Mouse (Mus musculus) brain, embryonic 18.5 days (tissue): ENCODE measurements at regions not wholly inside any gene's neighbourhood (a gene's known extent, or its start where the extent isn't known, plus 50 kb on each side); places are given as distances from the start of the nearest gene placed in this dataset.

Experiments
- DNase-seq: peaks from one replicate; pipeline ENCODE4 v3.0.0-alpha.2; 2012; ENCODE audit warnings: low read depth, low spot score

DNA sequence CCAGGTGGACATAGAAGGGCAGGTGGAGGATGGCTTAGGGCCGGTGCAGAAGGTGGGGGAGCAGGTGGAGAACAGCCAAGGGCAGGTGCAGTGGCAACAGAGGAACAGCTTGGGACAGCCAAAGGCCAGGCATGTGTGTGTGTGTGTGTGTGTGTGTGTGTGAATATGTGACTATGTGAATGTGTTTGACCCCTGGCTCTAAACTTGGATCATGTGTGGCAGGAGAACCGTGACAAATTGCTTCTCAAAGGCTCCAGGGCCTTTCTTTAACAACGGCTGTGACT is 236.7 kb upstream of the Wscd1 start:
- DNase-seq: no peak

DNA sequence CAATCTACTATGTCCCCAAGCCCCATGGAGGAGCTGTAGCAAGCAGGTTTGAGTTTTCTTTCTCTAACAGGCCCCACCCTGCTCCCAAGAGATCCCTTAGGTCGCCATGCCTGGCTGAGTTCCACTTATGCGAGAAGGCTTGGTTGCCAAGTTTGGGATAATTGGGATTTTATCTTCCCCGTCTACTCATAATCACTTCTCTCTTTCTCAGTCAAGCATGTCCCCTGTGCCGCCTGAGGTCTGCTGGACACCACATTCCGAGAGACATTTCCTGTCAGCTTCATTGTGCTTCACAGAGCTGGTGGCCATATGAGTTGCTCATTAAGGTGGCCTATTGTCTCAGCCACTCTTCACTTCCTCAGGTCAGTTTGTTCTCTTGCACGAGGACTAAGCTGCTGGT is 234.5 kb upstream of the Wscd1 start:
- DNase-seq: no peak

DNA sequence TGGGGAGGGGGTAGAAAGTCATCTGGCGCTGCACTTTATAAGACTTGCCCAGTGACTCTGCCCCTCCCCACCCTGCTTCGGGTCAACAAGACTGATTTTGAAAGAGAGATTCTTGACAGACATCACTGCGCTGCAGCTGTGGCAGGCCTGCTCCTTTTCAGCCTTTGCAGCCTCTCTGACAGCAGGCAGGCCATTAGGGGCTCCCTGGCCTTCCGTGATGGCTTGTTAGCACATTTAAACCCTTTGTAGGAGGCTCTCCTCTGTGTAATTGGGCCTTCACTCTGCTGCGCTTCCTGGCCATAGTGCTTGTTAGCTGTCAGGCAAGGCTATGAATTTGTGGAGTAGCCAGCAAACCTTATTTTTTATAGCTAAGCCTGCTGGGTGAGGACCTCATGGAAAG is 232.3 kb upstream of the Wscd1 start:
- no peak for DNase-seq

DNA sequence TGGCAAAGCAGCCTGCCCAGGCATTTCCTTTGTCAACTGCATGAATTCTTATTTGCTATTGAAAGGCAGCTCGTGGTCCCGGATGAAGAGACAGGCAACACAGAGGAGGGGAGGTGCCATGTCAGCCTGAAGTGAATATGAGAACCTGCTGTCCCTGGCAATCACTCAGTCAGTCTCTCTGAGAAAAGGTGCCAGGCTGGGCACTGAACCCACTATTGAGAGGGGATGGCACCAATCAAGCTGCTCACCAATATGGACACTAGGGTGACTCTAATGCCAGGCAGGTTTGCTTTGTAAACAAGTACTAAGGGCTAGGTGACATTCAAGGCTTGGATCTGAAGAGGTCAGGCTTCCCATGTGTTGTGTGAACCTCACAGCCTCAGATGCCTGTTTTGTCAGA is 222.0 kb upstream of the Wscd1 start:
- no peak for DNase-seq

DNA sequence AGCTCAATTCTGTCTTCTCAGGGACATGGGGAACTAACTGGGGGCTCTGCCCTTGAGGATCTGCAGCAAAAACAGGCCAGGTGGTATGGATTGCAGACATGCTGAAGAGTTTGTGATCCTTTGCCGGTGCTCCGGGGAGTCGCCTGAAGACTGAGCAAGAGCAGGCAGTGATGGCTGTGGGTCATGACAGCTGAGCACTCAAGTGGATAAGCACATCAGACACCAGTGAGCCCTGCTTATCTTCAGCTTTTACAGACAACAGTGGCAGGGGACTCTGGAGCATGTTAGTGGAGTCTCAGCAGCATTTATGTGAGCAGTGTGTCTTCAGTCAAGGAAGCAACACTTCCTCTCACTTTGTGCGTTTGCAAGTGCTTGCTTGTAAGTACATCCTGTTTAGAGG is 221.1 kb upstream of the Wscd1 start:
- DNase-seq: no peak

DNA sequence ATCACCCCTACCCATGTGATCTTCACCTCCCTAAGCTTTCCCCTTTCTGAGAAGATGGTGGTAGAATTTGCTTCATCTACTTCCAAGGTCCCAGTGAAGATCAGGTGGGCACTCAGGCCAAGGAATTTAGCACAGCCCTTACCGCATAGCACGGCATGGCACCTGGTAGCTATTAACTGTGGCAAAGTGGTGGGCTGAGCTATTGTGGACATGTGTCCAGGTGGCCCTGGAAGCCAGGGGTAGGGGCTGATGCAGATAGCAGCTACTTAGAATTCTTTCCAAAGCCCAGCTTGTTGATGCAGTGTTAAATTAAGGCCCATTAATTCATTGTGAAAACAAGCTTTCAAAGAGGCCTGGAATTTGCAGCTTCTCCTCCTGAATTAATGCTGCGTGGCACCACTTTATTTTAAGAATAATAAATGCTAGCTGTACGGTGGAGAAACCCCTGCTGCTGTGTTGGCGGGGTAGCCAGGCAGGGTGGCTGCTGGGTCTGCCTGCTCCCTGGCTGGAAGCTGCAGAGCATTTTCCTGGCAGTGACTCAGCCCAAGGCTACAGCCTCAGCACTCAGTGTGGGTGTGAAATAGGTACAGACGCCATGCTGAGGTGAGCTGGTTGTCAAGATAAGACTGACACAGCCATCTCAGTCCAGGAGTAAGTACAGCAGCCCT is 208.4 kb upstream of the Wscd1 start:
- DNase-seq: no peak

DNA sequence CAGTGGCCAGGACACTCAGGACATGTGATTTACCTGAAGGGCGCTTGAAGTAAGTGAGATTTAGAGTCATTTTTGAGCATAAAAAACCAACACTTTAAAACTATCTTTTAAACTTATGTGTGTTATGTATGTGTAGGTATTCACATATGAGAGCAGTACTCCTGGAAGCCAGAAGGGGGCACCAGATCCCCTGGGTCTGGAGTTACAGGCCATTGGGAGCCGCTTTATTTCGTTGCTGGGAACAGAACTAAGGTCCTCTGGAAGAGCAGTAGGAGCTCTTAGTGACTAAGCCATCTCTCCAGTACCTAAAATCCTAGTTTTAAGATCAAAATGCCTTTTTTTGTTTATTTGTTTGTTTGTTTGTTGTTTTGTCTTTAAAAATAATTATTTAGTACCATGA is 192.3 kb upstream of the Wscd1 start:
- DNase-seq: no peak

DNA sequence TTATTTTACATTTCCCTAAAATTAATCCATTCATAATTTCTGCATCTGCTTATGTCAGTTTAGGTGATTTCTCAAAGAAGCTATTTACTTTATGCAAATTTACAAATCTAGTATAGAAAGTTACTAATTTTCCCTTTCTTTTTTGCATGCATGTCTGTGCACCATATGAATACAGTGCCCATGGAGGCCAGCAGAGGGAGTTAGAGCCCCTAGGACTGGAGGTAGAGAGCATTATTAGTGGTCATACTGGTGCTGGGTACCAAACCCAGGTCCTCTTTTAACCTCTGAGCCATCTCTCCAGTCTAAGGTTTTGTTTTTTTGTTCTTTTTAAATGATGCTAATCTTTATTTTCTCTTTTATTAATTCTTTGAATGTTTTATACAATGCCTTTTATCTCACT is 184.9 kb upstream of the Wscd1 start:
- no peak for DNase-seq

DNA sequence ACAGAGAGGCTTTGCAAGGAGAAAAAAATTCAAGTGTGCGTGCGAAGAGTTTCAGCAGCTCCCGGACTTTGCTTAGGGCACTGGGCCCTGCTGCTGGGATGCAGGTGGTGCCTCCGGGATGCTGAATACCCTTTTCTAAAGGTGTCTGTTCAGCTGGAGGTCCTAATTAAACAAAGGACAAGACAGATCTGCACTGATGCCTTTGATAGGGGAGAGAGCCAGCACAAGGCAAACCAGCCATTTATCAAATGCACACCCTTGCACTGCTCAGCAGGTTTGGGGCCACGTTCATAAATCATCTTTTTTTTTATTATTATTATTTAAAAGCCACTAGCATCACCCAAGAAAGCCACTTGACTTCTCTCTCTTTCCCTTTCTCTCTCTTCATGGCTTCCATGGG is 172.9 kb upstream of the Wscd1 start:
- no peak for DNase-seq

DNA sequence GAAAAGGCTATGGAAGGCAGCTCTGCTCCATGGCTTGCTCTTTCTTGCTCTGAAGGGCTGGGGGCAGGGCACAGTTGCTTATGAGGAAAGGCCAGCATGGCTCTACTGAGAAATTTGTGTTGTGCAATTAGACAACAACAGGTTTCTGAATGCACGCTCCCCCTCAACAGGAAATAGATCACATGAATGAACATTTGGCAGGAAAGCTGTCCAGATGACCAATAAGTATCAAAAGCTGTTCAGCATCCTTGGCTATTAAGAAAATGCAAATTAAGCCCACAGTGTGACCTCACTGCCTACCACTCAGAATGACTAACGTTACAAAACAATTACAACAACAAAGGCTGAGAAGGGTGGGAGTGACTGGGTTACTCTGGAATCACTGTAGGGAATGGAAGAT is 167.9 kb upstream of the Wscd1 start:
- DNase-seq: no peak

DNA sequence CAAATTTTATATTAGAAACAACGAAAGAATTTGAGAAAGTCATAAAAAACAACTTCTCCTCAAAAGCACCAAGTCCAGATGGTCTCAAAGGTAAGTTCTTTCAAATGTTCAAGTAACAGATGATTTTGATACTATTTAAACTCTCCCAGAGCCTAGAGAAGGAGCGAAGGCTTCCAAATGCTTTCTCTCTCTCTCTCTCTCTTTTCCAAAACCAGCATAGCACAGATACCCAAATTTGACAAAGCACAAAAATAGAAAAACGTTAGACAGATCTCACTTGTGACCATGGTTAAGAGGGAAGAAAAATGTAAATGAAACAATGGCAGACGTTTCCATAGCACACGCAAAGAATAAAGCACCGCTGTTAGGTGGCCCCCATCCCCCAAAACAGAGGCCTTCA is 158.7 kb upstream of the Wscd1 start:
- DNase-seq: no peak

DNA sequence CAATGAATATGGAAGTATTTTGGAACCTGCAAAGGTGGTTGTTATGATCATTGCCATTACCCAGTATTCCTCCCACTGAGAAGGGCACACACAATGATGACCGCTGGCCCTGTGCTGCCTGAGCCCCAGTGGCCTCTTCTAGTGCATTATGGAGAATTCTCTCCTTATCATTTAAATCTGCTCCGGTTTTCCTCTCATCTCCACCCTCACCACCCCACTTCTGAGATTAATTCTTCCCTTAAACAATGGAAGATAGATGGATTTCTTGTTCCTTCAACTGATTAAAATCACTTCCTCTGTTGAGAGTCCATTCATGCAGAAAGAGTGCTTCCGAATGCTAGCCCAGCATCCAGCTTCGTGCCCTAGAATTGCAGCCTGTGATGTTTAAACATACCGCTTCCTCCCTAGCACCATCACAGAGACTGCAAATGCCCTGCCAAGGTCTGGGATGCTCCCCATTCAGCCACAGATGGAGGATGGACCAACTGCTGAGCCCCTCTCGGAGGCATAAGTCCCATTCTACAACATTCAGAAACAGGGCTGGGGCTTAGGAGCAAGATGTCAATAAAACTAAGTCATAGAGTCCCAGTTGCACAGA is 155.4 kb upstream of the Wscd1 start:
- no peak for DNase-seq

DNA sequence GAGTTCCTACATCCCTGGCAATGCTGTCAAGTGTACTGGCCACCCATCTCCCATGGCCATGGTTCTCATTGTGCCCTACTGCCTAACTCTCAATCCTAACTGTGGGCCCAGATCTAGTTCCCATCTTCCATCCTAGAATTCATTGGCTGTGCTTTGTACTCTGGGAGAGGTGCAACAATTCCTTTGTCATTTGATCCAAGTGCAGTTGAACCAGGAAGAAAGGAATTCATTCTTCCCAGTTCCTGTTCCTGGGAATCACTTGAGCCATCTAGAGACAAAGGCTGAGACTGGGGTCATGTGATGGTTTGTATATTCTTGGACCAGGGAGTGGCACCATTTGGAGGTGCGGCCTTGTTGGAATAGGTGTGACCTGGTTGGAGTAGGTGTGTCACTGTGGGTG is 152.0 kb upstream of the Wscd1 start:
- no peak for DNase-seq

DNA sequence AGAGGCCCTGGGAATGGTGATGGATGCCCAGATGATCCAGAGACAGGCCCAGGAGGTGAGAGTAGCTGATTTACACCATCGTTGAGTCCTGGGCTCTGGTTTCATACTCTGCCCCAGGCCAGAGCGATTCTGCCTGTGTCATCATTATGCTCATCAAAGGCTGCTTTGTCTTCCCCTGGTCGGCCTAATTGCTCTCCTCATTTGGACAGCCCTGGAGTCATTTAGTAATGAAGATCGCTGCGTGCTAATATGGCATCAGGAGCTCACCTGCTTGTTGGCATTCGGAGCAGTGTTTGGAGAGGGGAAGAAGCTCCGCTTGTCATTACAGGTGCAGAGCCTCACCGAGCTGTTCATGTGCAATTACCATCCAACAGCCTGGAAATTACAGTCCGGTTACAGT is 138.9 kb upstream of the Wscd1 start:
- no peak for DNase-seq

DNA sequence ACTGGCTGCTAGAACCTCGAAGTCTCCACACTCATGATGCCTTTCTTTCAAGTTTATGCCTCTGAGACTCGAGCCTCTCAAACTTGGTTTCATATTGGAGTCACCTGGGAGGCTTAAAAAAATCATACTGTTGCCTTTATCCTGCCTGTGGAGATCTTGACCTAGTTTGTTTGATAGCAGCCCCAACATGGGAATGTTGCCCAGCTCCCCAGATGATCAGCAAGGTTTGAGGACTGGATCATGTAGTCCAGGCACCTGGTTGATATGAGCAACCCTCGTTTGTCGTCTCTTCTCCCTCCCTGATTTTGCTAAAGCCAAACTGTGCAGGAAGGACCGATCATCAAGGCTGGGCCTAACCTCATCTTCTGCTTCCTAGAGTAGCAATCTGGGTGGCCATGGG is 134.2 kb upstream of the Wscd1 start:
- DNase-seq: no peak

DNA sequence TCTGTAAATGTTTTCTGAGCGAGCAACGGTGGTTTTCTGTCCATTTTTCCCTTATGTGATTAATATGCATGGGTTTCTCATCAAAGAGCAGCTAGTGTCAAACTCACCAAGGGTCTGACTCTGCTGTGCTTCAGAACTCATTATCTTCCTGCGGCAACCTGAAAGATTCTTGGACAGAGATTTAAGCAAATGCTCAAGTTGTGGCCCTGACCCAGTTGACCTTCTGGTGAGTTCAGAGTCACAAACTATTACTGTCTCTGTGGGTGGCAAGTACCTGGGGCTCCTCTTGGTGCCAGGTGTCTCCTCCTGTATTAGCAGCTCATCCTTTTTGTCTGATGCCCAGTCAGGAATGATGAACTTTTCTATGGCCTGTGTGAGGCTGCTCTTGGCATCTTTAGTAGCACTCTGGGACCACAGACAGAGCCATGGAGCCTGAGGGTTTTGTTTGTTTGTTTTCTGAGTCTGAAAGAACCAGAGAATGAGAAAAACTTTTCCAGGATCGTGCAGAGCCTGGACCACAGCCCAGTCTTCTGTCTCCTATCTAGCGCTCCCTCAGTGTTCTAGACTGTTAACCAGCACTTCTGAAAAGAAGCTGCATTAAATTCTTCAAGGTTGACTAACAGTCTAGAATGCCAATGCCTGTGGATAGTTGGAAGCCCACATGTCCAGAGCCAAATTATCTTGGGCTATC is 124.1 kb upstream of the Wscd1 start:
- DNase-seq: no peak

DNA sequence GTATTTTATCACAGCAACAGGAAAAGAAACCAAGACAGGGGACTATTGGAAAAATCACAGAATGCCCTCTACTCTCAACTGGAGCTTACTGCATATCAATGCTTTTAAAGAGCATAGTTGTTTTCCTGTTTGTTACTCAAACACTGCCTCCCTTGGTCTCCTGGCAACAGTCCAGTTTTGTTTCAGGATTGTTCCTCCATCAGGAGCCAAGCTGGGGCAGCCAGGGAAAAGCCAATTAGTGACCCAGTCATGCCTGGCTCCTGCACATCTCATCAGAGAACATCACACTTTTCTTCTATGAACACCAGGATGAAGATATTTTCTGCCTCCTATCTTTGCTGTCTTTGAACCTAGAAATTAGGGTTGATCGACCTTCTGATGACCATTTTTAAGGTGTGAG is 113.6 kb upstream of the Wscd1 start:
- DNase-seq: no peak

DNA sequence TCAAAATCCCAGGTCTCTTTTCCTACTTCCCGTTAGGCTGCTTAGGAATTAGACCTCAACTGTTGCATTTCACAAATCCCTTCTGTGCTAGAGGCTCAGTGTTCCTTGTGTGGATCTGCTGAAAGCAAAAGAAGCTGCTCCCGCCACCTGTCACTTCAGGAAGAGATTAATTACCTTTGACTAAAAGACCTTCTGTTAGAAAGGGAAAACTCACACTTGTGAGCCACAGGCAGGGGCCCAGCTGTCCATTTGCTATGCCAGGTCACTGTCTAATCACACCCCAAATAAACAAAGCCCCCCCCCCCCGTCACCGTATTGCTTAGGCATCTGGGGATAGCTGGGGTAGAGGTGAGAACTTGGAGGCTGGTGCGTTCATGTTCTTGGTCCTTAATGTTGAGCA is 112.9 kb upstream of the Wscd1 start:
- DNase-seq: no peak

DNA sequence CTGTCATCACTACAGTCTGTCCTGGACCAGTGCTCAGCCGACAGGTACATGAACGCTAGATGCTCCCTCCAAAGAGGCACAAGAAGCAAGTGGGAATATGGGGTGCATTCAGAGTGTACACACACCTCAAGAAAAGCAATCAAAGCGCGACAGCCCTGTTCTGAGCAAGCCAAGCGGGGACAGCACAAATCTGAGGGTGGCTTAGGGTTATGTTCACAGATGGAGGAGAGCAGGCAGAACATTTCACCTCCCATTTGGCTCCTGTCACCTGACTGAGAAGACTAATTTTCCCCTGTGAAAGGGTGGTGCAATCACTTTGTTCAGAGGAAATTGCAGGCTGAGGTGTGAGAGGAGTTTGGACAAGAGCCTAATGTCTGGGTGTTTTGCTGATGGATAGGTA is 106.8 kb upstream of the Wscd1 start:
- no peak for DNase-seq

DNA sequence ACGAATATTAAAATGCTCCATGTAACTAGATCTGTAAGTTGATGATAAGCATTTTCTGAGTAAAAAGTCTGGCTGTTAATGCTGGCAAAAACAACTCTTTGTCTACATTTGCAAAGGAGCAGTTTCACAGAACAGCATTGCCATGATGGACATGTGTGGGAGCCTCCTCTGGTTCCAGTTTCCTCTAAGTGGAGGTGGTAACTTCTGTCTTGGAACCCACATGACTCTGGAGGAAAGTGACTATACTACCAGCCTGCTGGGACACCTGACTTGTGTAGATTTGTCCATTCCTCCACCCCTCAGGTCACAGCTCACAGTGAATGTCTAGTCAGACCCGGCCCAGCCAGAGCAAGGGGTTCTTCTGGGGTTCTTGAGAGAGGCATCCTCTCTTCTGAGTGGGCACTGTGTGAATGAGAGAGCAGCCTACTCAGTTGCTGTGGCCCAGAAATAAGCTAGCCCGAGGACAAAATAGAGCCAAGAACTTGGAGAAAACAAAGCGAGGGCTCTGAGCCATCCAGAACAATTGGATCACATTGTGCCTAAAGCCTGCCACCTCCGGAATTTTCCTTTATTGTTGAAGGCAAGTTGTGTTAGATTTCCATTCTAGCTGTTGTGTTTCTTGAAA is 97.9 kb upstream of the Wscd1 start:
- DNase-seq: no peak

DNA sequence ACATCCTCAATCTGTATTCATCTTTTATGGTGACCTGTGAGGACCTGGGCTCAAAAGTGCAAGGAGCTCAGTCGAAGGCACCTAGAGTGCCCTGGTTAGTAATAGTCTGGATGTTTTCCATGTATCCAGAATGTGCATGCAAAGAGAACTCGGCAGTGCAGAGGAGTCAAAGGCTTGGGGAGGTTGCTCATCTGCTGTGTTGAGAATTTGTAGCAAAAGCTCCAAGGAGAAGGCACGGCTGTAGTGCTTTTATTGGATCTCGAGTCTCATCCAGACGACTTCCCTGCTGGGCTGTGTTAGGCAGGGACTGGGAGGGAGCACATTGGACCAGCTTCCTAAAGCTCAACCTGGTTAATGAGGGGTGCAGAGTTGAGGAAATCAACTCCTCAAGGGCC is 97.3 kb upstream of the Wscd1 start:
- no peak for DNase-seq

DNA sequence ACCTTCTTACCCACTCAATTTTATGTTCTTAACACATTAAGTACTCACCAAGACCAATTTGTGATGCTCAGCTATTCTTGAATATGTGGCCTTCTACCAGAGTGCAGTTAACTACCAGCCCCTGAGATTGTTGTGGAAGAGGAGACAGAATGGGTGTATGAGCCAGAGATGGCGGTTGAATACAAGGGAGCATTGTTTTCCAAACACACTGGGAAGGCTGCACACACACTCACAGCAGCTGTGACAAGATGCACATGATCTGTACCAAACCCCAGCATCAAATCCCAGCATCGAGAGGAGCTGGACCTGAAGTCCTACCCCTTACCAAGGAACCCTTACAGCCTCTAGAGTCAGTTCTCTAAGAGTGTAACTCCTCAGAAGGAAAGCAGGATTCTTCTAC is 91.4 kb upstream of the Wscd1 start:
- DNase-seq: no peak
